Mouse (Mus musculus) adrenal gland, adult 2 months (tissue): ENCODE data around the gene Ppp1r9a. TPM values are rescaled to one million over a fixed set of nuclear protein-coding genes. Genes with fewer than 3 reads are reported as not detected.
A peak's percentile ranks its signal among the peaks of the same experiment; 100 is the strongest.

Experiments used
- DNase-seq: peaks from one replicate; pipeline ENCODE4 v3.0.0; 2021
- polyA plus RNA-seq: library from polyadenylated mRNA; depleted of rRNA; stranded (reverse); fragments of >200 nt; gene quantifications from 2 replicates; pipeline ENCODE4 v1.2.3, GENCODE M21; 2012
- total RNA-seq, 2 experiments: library from RNA; stranded (reverse); gene quantifications; 2 replicates each; pipeline ENCODE4 v1.2.3; 2021

Gene Ppp1r9a
- total and polyA plus RNA-seq, 3 experiments, result 7.6 to 37.4 (median 32.0) TPM

DNA sequence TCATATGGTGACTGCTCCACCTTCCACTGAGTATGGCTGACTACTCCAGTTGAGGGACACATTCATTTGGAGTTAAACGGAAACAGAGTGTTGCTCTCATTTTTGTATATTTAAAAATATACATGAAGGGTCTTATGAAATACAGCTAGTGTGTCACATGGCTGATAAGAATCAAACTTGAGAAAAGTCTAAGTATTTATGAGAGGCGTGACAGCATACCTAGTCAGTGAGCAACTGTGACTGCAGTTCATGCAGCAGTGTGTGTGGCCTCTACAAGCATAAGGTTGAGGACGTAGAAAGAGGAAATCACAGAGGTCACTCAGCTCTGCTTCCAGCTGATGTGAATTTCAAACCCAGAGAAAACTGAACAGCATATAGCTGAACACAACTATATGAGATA, 145.3 kb downstream of the Ppp1r9a start:
- DNase-seq, result no peak

DNA sequence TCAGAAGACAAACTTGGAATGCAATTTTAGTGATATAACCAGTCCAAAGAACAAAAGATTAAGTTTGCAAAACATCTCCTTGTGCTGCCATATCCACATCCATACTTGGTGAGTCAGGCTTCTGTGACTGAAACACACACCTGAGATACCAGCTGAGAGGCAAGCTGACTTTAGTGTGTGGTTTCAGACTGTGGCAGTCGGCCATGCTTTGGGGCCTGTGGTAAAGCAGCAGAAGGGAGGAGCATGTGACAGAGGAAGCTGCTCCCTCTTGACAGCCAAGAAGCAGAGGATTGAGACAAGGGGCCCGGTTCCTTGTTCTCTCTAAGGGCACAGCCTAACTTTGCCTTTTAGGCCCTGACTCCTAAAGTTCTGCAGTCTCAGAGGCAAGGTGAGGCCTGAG, 149.6 kb downstream of the Ppp1r9a start:
- DNase-seq, result no peak

DNA sequence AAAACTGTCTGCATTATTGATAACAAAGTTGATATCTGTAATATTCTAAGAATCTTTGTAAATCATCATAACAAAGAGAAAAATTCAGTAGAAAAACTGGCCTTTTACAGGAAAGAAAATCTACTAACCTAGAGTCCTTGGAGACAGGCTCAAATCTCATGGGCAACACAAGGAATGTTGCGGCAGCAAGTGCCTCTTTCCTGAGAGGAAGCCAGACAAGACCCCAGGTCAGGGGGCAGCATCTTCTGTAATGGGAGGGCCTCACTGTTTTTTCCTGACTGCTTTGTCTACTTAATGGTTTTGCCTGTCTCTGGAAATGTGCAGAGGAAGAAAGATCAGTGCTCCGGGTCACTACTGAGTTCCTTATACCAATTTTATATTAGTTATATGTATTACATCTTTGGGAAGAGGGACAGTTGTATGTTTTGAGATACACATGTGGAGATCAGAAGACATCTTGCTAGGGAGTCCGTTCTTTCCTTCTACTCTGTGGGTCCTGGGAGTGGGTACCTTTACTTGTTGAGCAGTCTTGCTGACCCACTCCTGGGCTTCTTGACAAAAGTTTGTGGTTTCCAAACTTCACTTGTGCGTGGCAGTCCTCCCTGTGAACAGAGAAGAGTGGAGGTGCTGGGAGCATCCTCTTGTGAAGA, 151.9 kb downstream of the Ppp1r9a start:
- DNase-seq, result no peak

DNA sequence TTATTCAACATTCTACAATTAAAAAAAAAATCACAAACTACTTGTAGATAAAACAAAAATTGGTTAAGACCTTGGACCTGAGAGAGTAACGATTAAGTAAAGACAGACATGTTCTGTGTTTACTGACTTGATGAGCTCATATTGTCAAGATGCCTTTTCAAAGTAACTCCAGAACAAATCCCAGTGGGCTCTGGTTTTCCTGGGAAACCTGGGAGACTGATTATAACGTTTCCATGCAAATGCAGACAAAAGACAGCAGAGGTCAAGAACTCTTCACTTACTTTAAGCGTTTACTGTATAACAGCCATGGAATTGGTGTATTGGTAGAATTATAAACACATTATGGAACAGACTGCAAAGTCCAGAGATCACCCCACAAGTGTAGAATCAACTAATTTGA, 172.0 kb downstream of the Ppp1r9a start:
- no peak for DNase-seq

DNA sequence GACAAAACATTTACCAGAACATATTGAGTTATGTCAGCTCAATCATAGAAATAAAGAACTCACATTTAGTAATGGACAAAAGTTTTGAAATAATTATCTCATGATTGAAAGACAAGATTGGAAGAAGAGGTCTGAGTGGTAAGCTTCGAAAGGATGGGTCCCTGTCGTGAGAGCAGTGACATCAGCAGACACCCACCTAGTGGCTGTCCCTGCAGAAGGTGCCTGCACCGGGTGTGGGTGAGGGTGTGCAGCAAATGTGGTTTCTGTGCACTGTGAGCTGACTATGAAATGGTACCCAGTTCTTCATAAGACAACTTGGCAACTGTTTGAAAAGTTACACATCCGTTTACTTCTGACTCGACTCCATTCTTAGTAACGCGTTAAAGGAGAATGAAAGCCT, 173.0 kb downstream of the Ppp1r9a start:
- no peak for DNase-seq

DNA sequence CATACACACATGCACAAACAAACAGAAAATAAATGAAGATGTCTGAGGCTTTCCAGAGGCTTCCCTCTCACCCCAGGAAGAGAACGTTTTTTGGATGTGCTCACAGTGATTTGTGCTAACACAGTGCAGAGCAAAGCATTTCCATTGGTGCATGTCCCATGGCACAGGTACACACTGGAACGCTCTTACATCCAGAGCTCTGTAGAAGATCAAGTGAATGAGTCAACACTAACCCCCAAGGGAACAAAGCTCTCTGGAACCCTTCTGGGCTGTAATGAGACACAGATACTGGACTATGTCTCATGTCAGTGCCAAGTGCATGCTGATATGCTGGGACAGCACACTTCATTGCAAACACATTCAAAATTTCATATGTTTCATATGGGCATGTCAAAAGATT, 175.3 kb downstream of the Ppp1r9a start:
- no peak for DNase-seq

DNA sequence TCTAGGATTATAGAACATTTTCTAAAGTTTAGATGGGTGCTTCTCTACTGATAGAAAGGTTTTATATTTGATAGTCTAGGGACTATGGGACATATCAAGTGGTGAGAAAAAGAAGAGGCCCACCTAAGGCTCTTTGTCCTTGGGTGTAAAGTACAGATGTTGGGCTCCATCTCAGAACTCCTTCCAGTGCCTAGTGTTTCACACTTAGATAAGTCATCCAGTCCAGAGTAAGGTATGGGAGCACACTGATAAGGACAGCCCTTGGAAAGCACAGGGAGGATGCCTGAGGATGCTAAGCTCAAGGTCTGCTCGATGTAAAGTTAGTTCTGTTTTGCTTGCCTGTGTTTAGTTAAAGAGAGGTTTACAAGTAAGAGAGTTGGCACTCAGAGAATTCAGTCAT, 176.4 kb downstream of the Ppp1r9a start:
- DNase-seq, result no peak

DNA sequence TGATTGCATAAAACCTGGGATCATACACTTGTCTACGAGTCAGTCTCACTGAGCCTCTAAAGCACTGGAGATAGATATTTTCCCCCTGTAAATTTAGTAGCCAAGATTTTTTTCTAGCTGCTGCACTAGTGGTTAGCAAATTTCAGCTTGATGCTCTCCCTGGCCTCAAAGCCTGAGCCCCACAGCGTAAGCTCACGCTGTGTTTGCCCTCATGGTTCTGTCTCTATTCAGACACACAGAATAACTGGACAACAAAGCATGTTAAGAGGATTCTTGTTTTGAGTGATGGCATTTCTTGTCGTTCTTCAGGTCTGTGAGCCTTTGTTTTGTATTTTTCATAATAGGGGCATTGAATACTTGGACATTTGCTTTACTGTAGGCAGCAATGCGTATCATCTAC, 177.4 kb downstream of the Ppp1r9a start:
- DNase-seq, result no peak

DNA sequence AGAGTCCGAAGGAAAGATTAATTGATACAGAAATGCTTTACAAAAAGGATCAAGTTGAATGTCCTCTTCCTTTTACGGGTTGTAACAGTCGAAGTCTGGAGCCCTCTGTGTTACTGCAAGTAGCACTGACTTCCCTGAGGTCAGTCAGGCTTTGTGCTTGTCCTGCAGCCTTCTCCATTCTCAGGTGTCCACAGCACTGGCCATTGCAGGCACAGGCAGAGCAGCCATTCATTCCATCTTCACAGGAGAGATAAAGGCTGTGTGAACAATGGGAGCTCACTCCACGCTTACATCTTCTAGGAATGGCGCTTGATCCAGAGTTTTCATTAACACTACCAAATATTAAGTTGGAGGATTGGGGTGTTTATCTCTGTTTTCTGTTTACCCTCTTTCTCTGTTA, 177.8 kb downstream of the Ppp1r9a start:
- DNase-seq, result no peak

DNA sequence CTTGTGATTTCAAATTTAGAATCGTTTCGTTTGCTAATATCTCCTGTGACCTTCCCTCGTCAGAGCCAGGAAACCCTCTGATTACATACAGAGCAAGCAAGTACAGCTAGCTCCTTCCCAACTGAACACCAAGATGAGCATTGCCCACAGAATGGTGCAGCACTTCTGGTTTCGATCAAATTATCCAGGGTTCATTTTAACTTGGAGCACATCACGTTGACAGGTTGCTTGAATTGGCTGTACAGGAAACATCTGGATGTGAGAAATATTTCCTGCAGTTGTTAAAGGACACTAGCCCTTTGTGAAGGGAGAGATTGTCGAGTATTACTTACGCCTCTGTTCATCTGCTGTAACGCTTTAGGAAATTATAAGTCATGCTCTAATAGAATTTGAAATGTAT, 178.4 kb downstream of the Ppp1r9a start:
- DNase-seq, result no peak

DNA sequence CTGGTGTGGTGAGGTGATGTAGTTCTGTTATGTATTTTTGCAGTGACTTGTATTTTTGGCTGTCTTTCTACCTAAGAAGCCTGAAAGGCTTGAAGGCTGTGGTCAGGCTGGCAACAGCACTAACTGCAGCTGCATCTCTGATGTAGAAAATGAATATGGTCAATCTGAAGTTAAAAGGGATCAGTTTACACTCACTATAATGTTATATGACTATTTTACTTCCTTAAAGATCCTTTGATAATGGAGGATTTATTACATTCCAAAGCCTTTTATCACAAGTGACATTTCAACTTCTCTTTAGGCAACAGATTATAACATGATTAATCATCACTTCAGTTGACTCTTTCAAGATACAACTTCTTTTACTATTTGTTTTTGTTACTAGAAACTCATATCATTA, 179.4 kb downstream of the Ppp1r9a start:
- no peak for DNase-seq

DNA sequence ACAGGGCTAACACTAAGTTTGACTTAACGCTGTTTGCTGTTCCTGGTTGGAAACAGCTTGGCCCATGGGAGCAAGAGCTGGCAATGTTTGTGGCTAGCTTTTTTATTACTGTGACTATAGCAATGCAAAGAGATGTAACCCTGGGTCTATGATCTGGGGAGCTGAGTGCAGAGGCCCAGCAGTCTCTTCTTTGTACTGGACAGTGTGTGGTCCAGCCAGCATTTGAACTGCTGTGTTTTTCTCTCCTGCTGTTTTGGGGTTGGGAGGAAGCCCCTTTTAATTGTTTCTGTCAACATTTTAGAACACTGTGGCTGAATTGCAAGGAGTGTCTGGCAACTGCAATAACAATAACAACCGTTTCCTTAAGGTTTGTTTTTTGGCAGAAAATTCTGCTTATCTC, 180.0 kb downstream of the Ppp1r9a start:
- DNase-seq, result no peak

DNA sequence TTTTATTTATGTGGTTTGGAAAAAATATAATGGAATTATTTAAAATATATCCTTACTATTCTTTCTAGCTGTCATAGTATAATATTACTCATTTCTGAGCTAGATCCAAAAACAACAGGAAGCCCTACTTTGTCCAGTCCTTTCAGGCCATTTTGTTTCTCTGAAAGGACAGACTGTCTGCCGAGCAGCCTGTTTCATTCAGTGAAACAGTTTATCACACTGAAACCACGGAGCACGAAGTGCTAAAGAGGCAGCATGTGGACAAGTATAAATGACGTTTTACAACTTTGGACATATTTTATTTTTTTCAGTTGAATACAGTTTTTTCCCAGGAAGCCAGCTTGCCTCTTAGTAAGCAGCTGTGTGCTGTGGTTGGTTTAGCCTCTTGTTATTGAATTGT, 181.2 kb downstream of the Ppp1r9a start:
- no peak for DNase-seq

DNA sequence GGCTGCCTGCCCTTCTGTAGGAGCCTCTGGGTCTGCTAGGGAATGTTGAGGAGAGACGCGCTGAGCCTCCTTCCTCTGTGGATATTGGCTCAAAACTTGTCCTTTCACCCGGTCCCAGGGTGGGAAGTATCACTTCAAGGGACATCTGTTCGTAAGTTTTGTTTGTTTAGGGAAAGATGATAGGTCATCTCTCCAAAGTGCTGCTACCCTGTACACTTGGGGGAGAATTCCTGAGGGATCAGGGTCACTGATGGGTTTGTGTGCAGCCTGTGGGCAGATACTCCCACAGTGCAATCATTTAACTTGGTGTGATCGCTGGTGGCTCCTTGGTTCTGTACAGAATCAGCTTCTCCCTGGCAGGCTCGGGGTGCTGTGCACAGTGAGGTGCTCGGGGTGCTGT, 189.2 kb downstream of the Ppp1r9a start:
- DNase-seq, result no peak

DNA sequence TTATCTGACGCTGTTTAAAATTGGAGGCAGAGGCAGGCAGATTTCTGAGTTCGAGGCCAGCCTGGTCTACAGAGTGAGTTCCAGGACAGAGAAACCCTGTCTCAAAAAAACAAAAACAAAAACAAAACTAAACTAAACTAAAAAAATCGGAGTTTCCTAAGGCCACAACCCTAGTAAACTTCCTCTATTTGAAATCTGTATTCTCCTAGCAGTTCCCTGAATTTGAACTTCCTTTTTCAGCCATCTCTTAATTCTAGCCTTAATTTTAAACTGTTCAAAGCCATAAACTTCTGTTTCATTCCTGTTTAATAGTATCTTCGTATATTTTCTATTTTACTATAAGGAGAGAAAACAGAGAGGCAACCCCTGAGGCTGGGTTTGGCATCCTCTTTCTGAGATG, 190.1 kb downstream of the Ppp1r9a start:
- no peak for DNase-seq

DNA sequence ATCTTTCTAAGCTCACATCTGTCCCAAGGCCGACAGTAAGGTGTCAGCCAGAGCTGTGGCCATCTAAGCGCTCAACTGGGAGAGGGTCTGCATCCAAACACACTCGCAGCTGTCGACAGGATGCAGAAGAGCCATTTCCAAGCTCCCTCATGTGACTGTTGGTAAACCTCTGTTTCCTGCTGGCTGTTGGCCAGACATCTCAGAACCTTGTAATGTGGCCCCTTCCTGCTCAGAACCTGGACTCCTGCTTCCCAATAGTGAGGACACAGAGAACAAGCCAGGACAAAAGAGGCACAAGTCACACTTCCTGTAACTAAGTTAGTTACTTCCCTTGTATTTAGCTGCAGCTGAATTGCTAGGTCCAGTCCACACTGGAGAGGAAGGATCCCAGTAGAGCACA, 190.8 kb downstream of the Ppp1r9a start:
- DNase-seq, result peak; percentile 59

DNA sequence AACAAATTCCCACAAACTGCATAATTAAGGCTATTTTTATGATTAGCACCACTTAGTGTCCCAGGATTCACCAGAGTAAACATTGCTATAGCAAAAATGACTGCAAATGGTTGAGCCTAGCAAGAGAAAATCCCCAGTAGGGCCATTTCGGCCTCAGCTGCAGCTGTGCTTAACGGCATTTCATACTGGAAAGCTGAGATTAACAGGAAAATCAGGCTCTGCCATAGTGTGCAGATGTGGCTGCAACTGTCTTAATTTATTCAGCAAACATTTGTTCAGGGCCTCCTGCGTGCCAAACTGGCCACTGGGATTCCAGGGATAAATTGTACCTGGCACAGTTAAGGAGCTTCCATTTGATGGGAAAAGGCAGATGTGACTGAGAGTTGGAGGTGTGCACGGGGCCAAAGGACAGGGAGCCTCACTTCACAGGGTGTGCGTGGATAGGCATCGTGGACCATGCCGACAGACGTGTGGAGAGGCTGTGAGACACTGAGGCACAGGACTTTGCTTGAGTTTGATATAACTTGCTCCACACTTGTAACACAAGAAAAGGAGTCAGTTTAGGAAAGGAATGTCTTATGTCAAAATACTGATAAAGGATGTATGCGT, 192.8 kb downstream of the Ppp1r9a start:
- no peak for DNase-seq

DNA sequence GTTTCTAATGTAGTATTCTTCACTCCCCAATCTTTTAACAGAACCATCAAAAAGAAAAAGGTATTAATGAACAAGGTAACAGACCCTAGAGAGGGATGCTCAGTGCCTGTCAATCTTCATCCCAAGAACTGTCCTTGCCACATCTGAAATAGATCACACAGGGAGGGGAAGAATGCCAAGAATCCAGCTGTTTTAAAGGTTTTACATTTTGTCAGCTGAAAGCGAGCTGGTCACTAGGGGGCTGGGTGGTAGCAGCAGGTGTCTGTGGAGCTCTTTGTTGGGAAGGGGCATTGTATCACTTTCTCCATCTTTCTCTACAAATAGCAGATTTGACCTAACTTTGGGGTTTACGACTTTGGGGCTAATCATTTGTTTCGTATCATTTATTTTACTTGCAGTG, 194.6 kb downstream of the Ppp1r9a start:
- DNase-seq, result no peak

DNA sequence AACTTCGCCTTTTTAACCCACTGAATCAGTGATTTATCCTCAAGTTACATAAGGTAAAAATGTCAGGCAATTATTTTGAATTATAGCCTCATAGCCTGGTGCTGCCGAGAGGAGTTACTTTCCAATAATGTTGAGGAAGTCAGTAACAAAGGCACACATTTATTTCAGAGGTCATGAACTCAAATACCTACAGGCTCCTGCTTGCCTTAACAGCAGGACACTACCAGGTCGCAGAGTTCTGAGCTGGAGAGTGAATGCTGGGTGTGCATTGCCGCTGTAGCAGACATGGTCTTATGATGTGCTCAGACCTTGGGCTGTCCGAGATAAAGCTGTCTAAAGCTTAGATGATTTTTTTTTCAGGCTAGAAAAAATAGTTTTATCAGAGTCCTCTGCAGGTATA, 196.6 kb downstream of the Ppp1r9a start:
- no peak for DNase-seq

DNA sequence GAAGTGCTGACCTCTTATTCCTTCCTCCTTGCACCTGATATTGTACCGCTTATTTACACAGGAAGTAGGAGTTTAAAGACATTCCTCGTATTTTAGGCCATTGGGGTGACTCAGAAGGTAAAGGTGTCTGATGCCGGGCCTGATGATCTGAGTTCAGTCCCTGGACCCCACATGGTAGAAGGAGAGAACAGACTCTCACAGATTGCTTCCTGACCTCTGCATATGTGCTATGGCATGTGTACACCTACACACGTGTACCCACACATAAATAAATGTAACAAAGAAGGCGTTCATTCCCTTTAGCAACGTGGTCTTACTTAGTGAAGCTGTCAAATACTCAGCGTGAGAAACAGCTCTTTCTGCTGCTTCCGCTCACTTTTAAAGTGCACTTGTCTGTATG, 197.1 kb downstream of the Ppp1r9a start:
- DNase-seq, result no peak

DNA sequence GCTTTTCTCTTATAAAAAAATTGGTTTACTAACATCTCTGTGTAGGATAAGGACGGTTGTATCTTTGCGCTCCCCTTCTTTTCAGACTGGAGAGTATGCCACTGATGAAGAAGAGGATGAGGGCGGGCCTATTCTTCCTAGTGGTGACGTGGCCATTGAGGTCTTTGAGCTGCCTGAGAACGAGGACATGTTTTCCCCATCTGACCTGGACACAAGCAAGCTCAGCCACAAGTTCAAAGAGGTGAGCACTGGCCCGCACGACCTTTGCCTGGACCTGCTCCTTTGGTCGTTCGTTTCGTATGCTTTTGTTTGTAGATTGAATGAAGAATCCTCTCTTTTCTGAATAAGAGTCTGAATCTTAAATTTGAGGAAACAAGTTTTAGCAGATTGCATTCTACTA, 197.6 kb downstream of the Ppp1r9a start:
- no peak for DNase-seq

DNA sequence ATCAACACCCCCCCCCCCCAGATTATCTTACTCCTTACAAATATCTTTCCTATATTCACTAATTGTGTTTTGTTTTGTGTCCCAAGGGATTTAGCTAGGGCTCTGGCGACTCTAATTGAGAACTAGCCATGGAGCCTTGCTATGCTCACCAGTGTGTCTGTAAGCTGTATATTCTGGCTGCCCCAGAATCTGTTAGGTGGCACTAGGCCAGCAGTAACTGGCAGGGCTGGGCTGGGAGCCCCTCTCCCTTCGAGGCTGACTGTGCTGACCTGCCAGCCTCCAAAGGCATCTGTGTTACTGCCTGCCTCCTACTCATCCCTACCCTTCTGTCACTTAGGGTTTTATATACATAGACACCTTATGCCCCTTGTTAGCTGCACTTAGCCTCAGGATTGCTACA, 200.0 kb downstream of the Ppp1r9a start:
- DNase-seq, result no peak

DNA sequence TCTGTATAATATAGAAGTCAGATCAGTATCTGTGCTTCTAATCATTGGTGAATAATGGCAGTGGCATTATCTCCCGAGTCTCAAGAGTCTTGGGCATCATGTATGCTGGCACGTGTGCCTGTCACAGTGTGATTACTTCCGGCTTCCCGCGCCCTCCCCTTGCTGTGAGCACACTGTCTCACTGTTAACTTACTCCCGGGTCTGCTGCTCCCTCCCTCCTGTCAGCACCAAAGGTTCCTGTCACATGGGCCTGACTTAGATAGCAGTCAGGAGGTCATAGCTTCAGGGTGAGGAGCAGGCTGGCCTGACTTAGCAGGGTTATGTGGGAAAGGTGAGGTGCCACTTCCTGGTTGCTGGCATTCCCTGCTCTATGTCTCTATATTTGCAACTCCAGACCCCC, 201.1 kb downstream of the Ppp1r9a start:
- DNase-seq, result no peak

DNA sequence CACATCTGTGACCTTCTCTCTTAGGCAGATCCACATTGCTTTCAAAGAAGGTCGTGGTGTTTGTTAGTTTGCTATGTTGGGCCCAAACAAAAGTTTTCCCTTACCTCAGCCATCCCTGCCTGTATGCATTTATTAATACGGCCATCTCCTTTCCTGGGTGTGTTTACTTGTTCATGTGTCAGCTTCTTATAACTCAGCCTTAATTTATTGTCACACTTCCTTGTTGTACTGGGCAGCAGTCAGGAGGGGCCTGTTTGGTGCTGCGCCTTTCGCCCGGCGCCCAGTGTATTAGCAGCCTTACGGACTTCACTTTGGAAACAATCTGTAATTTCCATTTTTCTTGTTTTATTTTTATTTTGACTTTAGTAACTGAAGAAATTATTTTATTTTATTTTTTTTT, 201.5 kb downstream of the Ppp1r9a start:
- no peak for DNase-seq

DNA sequence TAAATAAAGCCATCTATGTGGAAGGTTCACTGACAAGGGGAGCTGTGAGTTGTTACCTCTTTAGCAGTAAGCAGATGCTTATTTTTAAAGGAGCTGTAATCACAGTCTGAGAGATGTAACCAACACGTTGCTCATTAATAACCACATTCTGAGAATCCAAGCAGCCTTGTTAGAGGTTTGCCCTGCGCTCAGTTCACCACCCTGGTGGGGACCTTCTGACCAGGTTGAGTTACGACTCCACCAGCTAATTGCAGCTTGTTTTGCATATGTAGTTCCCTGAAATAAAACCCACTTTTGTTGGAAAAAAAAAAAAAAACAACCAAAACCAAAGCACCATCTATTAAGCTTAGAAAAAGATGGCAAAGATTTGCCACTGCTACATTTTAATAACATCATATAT, 205.8 kb downstream of the Ppp1r9a start:
- DNase-seq, result no peak
